Mouse (Mus musculus): ENCODE results near the gene Zfp36. TPM values are rescaled to one million over a fixed set of nuclear protein-coding genes. Genes with fewer than 3 reads are reported as not detected.

Zfp36 gene
- total and polyA plus RNA-seq, 3 experiments: 19.4 to 28.2 (median 26.3) TPM

DNA sequence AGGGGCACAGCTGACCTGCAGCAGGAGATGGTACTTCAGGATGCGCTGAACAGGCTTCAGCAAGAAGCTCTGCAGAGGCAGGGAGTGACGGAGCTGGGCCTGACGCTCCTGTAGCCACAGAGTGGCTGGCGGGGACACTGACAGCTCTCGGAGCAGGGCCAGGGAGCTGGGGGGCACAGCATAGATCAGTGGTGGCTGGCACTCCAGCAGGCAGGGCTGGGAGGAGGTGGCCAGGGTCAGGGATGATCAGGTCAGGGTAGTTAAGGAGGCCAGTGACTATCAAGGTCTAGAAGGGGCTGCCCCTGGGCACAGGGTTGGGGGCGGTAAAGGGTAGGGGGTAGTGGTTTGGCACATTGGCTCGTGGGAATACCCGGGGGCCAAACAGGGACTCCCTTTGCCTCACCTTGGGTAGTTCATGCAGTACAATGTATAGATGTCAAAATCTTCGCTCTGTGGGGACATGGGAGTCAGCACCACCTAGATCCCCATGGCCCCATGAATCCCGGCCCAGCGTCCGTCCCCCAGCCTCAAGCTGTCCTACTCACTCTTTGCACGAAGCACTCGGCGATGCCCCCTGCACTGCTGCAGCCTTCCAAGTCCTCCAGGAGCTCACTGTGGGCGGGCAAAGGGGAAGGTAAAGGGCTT is 11.7 kb downstream of the Zfp36 start:
- intact Hi-C loops (cut with DNase I): no loop called here
- Histone ChIP-seq H3K27ac (no peak overlapping the region), H3K4me3 (no peak overlapping the region), H3K9ac (ENCODE audit: low read depth, low read length) (no peak overlapping the region), H3K79me2 (replicated peaks; ENCODE audit: control insufficient read depth, insufficient read depth, low read length) (no peaks in the 10 kb centered on the region; the same call in none of the 2 replicates), H3K27me3 (ENCODE audit: control insufficient read depth, insufficient read depth, low read length) (no peaks in the 10 kb centered on the region), H3K4me1 (ENCODE audit: control insufficient read depth, insufficient read depth, low read length) (peaks cover 9% of the 10 kb centered on the region), H3K36me3 (ENCODE audit: control insufficient read depth, insufficient read depth, low read length) (no peaks in the 10 kb centered on the region)
- 86% methylated on average over 16 of the region's 16 CpGs for WGBS
- TF ChIP-seq CTCF (IDR thresholded peaks at IDR 0.05): no peak
- TF ChIP-seq EP300 (IDR thresholded peaks at IDR 0.05; ENCODE audit: insufficient read depth, low read depth, low read length): no peak
- no peak for TF ChIP-seq POLR2A (IDR thresholded peaks at IDR 0.05; ENCODE audit: insufficient read depth, low read depth, low read length)
- DNase-seq: no peak

DNA sequence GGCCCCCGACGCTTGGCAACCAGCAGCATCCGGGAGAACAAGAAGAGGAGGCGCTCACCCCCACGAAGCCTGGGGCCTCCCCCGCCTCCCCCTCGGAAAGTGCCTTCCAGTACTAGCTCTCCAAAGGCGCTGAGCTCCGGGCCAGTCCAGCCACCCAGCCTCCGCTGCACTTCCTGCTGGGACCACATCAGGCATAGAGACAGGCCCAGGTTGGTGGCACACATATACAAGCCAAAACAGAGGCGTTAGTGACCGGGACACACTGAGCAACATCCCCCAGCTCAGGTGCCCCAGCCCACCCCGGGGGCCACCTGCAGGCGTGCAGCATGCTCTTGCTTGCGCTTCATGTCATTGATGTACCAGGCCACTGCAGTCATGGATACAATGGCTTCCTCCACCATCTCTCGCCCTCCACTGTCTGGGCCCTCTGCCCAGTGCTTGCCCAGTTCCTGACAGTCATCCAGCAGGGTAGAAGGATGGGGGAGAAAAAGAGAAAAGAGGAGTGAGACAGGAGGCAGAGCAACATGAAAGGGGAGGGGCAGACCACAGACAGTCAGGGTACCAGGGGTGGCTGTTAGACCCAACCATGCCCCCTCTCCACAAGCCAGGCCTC is 12.3 kb downstream of the Zfp36 start:
- 80% methylated on average over 16 of the region's 16 CpGs for WGBS
- intact Hi-C loops (cut with DNase I): no loop called here

DNA sequence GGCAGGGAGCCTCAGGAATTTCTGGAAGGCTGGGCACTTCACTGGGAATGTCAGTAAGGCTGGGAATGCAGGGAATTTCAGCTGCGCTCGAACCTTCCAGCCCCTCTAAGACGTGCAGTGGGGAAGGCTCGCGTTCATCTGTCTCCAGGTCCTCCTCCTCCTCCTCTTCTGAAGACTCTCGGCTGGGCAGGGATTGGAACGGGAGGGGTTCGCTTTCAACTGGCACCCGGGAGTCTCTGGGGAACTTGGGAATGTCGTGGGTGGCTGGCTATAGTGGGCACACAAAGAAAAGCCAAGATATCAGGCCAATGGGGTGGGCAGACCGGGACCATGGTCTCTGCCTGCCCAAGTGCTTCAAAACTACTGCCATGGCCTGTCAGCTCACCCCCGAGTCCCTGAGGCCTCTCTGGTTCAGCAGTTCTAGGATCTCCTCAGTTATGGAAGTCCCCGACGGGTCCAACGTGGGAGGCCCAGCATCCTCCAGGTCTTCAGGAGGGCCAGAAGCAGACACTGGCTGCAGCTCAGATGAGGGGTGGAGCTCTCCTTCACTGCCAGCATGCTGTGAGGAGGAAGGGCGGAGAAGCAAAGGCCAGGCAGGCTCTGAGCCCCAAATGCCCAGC is 17.5 kb downstream of the Zfp36 start:
- Histone ChIP-seq H3K4me1 (ENCODE audit: control insufficient read depth, insufficient read depth, low read length) (peaks cover 2% of the 10 kb centered on the region), H3K27me3 (ENCODE audit: control insufficient read depth, insufficient read depth, low read length) (no peaks in the 10 kb centered on the region), H3K36me3 (ENCODE audit: control insufficient read depth, insufficient read depth, low read length) (no peaks in the 10 kb centered on the region), H3K27ac (no peak overlapping the region), H3K9ac (ENCODE audit: low read depth, low read length) (no peak overlapping the region), H3K4me3 (no peak overlapping the region), H3K79me2 (replicated peaks; ENCODE audit: control insufficient read depth, insufficient read depth, low read length) (no peaks in the 10 kb centered on the region)
- intact Hi-C loops (cut with DNase I): no loop called here
- TF ChIP-seq POLR2A (IDR thresholded peaks at IDR 0.05; ENCODE audit: insufficient read depth, low read depth, low read length): no peak
- TF ChIP-seq EP300 (IDR thresholded peaks at IDR 0.05; ENCODE audit: insufficient read depth, low read depth, low read length): no peak
- no peak for TF ChIP-seq CTCF (IDR thresholded peaks at IDR 0.05)
- 59% methylated on average over 16 of the region's 16 CpGs for WGBS
- DNase-seq: no peak

More for the DNA sequence above, 12.3 kb downstream of the Zfp36 start:
- peaks cover 9% of the 10 kb centered on the region for H3K4me1 ChIP-seq (ENCODE audit: control insufficient read depth, insufficient read depth, low read length)
- TF ChIP-seq EP300 (IDR thresholded peaks at IDR 0.05; ENCODE audit: insufficient read depth, low read depth, low read length) (no peak), CTCF (IDR thresholded peaks at IDR 0.05) (no peak), POLR2A (IDR thresholded peaks at IDR 0.05; ENCODE audit: insufficient read depth, low read depth, low read length) (no peak)
- H3K27ac ChIP-seq: no peak overlapping the region
- no peak overlapping the region for H3K9ac ChIP-seq (ENCODE audit: low read depth, low read length)
- H3K36me3 ChIP-seq (ENCODE audit: control insufficient read depth, insufficient read depth, low read length): no peaks in the 10 kb centered on the region
- no peaks in the 10 kb centered on the region; the same call in none of the 2 replicates for H3K79me2 ChIP-seq (replicated peaks; ENCODE audit: control insufficient read depth, insufficient read depth, low read length)
- no peak for DNase-seq
- H3K4me3 ChIP-seq: no peak overlapping the region
- no peaks in the 10 kb centered on the region for H3K27me3 ChIP-seq (ENCODE audit: control insufficient read depth, insufficient read depth, low read length)

DNA sequence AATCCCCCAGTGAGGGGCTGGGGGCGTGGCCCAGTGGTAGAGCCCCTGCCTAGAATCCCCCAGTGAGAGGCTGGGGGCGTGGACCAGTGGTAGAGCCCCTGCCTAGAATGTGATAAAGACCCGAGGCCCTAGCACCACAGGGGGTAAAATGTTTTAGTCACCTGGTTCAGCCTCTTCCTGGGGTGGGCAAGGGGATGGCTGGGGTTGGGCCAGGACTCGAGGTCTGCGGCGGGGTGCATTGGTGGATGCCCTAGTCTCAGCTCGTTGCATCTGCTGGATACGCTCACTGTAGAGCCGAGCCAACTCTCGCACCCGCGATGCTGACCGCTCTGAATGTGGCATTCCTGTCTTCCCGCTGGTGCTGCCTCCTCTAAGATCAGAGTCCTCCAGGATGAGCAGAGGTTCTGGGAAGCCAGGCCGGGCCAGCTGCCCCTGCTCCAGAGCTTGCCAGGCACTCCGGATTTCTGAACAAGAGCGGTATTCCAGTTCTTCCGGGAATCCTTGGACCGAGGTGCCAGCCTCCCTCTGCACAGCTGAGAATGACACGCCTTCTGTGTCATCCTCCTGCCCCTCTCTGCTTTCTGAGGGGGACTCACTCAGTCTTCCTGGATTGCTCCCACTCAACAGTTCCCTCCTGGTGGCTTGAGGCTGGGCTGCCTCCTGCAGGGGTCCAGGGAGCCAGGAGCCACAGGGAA is 18.3 kb downstream of the Zfp36 start:
- Histone ChIP-seq H3K4me1 (ENCODE audit: control insufficient read depth, insufficient read depth, low read length) (peaks cover 5% of the 10 kb centered on the region), H3K79me2 (replicated peaks; ENCODE audit: control insufficient read depth, insufficient read depth, low read length) (no peaks in the 10 kb centered on the region), H3K36me3 (ENCODE audit: control insufficient read depth, insufficient read depth, low read length) (no peaks in the 10 kb centered on the region), H3K9ac (ENCODE audit: low read depth, low read length) (no peak overlapping the region), H3K27ac (no peak overlapping the region), H3K27me3 (ENCODE audit: control insufficient read depth, insufficient read depth, low read length) (no peaks in the 10 kb centered on the region), H3K4me3 (no peak overlapping the region)
- peak in 1 of 2 experiments; percentile 18 for DNase-seq
- intact Hi-C loops (cut with DNase I): no loop called here
- TF ChIP-seq POLR2A (IDR thresholded peaks at IDR 0.05; ENCODE audit: insufficient read depth, low read depth, low read length) (no peak), CTCF (IDR thresholded peaks at IDR 0.05) (no peak), EP300 (IDR thresholded peaks at IDR 0.05; ENCODE audit: insufficient read depth, low read depth, low read length) (no peak)
- WGBS: 87% methylated on average over 20 of the region's 20 CpGs

DNA sequence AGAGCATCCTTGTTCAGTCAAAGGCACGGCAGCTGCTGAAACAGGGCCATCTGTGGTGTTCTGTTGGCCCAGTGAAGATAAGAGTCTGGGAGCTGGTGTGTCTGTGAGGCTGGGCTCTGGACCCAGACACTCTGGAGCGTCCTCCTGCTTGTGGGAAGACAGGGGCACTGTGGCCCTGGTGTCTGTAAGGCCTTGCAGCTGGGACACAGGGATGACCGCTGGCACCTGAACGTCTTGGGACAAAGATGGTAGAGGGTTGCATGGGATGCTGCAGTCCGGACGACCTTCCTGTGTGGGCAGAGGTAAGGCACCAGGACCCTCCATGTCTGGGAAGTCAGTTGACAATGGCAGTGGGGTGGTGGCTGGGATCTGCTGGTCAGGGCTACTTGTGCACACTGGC is 19.8 kb downstream of the Zfp36 start:
- intact Hi-C loops (cut with DNase I): no loop called here
- Histone ChIP-seq H3K79me2 (replicated peaks; ENCODE audit: control insufficient read depth, insufficient read depth, low read length) (no peaks in the 10 kb centered on the region), H3K27me3 (ENCODE audit: control insufficient read depth, insufficient read depth, low read length) (no peaks in the 10 kb centered on the region), H3K36me3 (ENCODE audit: control insufficient read depth, insufficient read depth, low read length) (no peaks in the 10 kb centered on the region), H3K4me3 (no peak overlapping the region), H3K27ac (no peak overlapping the region), H3K4me1 (ENCODE audit: control insufficient read depth, insufficient read depth, low read length) (peaks cover 8% of the 10 kb centered on the region), H3K9ac (ENCODE audit: low read depth, low read length) (no peak overlapping the region)
- 80% methylated on average over 6 of the region's 6 CpGs for WGBS
- DNase-seq: peak in 1 of 2 experiments; percentile 21
- TF ChIP-seq POLR2A (IDR thresholded peaks at IDR 0.05; ENCODE audit: insufficient read depth, low read depth, low read length): no peak
- no peak for TF ChIP-seq CTCF (IDR thresholded peaks at IDR 0.05)
- TF ChIP-seq EP300 (IDR thresholded peaks at IDR 0.05; ENCODE audit: insufficient read depth, low read depth, low read length): no peak
